Mouse (Mus musculus): ENCODE measurements at regions not wholly inside any gene's neighbourhood (a gene's known extent, or its start where the extent isn't known, plus 50 kb on each side); places are given as distances from the start of the nearest gene placed in this dataset.

GRCm38 (mm10) chr3:50981751-50982150, 242.5 kb upstream of the Noct start:
- no peak overlapping the region for H3K27ac ChIP-seq
- DNase-seq: no peak
- intact Hi-C loops (cut with DNase I): no loop called here
- H3K4me3 ChIP-seq: no peak overlapping the region
- TF ChIP-seq CTCF (IDR thresholded peaks at IDR 0.05): no peak

GRCm38 (mm10) chr3:50982649-50983048, 241.6 kb upstream of the Noct start:
- no peak overlapping the region for H3K27ac ChIP-seq
- no peak for TF ChIP-seq CTCF (IDR thresholded peaks at IDR 0.05)
- intact Hi-C loops (cut with DNase I): no loop called here

DNA sequence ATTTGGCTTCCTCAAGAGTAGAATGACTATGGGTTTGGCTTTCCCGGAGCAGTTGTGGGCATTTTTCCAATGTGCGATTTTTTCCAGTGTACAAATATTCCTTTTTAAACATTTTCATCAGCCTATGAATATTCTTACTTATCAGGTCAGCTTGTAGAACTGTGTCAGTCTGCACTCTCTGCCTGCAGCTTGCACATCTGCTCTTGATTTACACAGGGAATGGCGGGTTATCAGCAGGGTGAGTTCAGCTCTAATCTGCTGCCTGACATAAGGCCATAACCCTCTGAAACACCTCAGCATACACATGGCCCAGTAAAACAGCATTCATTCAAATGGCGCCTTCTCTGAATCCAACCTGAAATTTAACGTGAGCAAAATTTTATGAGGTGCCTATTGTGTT, 241.1 kb upstream of the Noct start:
- no peak for TF ChIP-seq CTCF (IDR thresholded peaks at IDR 0.05)
- Histone ChIP-seq H3K27ac (no peak overlapping the region), H3K4me3 (no peak overlapping the region)
- no peak for DNase-seq
- intact Hi-C loops (cut with DNase I): no loop called here

More at GRCm38 (mm10) chr3:50982649-50983048, 241.6 kb upstream of the Noct start:
- DNase-seq: no peak
- no peak overlapping the region for H3K4me3 ChIP-seq

DNA sequence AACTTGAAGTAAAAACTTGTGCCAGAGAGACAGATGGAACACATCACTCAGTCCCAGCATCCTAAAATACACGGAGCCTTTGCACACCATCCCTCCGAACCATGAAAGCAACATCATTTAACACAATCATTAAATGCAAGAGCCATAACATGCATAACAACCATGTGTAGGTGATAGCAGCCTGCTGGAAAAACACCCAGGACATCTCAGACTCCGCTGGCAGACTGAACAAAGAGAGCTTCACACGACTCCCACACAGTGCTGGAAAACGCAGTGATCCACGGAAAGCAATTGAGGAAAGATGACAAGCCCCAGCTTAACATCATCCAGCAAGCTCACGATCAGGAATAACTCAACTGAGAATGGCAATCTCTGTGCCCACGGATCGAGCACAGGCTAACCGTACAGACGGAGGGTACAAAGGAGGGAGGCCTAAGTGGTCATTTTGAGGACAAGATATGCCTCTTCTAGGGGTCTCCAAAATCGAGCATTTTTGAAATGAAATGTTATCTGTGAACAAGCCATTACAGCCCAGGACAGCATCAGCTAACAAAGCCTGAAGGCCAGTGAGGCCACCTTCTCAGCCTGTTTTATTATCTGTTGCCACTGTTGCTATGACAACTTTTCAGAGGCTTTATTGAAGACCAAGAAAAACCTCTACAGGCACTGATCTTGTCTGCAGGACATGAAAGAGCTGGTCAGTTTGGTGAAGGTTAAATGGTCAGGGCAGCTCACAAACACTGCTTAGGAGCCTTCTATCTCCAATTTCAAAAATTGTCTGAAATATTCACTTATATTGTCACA, 240.1 kb upstream of the Noct start:
- DNase-seq: no peak
- intact Hi-C loops (cut with DNase I): no loop called here
- H3K27ac ChIP-seq: no peak overlapping the region
- no peak for TF ChIP-seq CTCF (IDR thresholded peaks at IDR 0.05)
- H3K4me3 ChIP-seq: no peak overlapping the region

DNA sequence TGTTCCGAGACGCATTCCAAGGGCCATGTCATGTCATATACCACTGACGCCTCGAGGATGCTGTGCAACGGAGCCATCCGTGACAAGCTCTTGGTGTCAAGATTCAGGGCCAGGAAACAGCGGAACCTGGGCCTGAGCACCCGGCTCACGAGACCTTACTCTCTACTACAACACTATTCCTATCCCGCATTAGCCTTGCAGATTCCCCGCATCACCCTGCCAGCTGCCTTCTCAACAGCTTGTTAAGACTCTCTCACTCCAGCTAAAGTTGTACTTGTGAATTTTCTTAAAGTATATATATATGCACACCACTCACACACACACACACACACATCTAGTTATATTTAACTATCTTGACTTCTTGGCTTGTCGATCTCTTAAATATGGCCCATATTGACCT, 236.4 kb upstream of the Noct start:
- TF ChIP-seq CTCF (IDR thresholded peaks at IDR 0.05): no peak
- intact Hi-C loops (cut with DNase I): no loop called here

GRCm38 (mm10) chr3:50990810-50991209, 233.4 kb upstream of the Noct start:
- Histone ChIP-seq H3K27ac (no peak overlapping the region), H3K4me3 (no peak overlapping the region)
- no peak for DNase-seq
- intact Hi-C loops (cut with DNase I): no loop called here
- TF ChIP-seq CTCF (IDR thresholded peaks at IDR 0.05): no peak

More for the DNA sequence above, 236.4 kb upstream of the Noct start:
- no peak for DNase-seq
- Histone ChIP-seq H3K27ac (no peak overlapping the region), H3K4me3 (no peak overlapping the region)

DNA sequence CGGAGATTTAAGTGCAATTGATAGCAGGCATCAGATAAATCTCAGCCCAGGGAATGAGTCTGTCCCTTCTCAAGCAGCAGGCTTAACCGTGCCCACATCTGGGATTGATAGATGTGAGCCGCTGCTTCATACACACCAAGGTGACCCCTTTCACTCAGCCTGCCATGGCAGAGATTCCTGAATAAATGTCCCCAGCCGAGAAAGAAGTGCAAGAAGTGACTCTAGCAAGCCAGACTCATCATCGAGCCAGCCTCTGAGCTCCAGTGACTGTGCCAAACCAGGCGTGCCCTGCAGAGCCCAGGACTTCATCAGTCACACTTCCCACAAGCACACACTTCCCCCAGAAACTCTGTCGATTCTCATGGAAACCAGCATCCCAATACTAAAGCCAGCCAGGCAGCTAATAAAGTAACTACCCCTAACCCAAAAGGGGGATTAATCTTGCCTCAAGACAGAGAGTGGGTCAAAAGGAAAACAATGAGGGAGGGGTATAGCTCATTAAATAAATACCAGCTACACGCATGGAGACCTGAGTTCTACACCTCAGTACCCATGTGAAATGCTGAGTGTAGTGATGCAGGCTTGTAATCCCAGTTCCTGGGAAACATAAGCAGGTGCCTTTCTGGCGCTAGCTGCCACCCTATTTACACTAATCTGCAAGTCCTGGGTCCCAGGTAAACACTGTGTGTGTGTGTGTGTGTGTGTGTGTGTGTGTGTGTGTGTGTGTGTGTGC, 231.5 kb upstream of the Noct start:
- intact Hi-C loops (cut with DNase I): no loop called here
- H3K27ac ChIP-seq: no peak overlapping the region
- DNase-seq: no peak
- TF ChIP-seq CTCF (IDR thresholded peaks at IDR 0.05): no peak
- no peak overlapping the region for H3K4me3 ChIP-seq

- TF ChIP-seq CTCF (IDR thresholded peaks at IDR 0.05): no peak
- H3K27ac ChIP-seq: no peak overlapping the region
- intact Hi-C loops (cut with DNase I): no loop called here
- no peak for DNase-seq
- no peak overlapping the region for H3K4me3 ChIP-seq
These were observed 224.5 kb upstream of the Noct start for GRCm38 (mm10) chr3:50999745-51000144.

GRCm38 (mm10) chr3:51000938-51001337, 223.3 kb upstream of the Noct start:
- intact Hi-C loops (cut with DNase I): no loop called here
- TF ChIP-seq CTCF (IDR thresholded peaks at IDR 0.05): no peak
- DNase-seq: no peak
- no peak overlapping the region for H3K27ac ChIP-seq
- no peak overlapping the region for H3K4me3 ChIP-seq

DNA sequence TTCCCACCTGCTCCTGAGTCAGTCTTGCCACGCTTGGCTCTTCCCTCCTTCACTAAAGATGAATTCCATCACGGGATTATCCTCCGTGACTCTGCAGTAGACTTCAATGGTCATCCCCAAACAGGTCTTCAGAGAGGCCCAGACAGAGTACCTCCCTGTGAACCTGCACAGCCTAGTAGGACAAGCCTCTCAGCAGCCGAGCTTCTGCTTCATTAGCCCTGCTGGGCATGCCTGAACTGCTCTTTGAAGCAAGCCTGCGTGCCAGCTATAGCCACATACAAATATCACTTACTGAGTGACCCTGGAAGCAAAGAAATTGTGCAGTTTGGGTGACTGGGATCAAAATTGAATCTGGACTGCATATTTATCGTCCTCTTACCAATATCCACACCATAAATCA, 221.6 kb upstream of the Noct start:
- no peak for TF ChIP-seq CTCF (IDR thresholded peaks at IDR 0.05)

DNA sequence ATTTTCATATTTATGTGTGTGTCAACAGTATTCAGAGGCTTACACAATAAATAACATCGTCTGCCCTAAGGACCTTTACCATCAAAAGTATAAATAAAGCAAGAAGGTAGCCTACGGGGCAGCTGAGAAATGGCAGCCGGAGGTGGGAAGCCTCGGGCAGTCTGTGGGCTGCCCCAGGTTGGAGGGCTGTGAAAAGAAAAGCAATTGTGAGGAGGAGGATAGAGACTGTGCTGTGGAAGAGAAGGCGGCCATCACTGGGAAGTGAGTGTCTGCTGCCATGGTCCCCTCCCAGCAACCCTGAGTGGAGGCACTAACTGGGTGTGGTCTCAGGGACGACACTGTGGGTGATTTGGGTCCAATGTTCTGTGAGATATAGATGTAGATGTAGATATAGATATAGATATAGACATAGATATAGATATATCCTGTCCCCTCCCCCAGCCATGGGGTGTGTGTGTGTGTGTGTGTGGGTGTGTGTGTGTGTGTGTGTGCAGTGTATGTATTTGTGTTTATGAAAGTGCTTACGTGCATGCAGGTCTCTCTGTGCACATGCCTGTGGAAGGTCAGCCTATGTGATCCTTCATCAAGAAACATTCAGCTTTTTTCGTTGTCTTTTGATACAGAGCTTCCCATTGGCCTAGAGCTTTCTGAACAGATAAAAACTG, 220.6 kb upstream of the Noct start:
- no peak for DNase-seq
- intact Hi-C loops (cut with DNase I): no loop called here
- no peak overlapping the region for H3K27ac ChIP-seq
- no peak overlapping the region for H3K4me3 ChIP-seq
- TF ChIP-seq CTCF (IDR thresholded peaks at IDR 0.05): no peak

More for the DNA sequence above, 221.6 kb upstream of the Noct start:
- intact Hi-C loops (cut with DNase I): no loop called here
- DNase-seq: no peak
- no peak overlapping the region for H3K4me3 ChIP-seq
- H3K27ac ChIP-seq: no peak overlapping the region

DNA sequence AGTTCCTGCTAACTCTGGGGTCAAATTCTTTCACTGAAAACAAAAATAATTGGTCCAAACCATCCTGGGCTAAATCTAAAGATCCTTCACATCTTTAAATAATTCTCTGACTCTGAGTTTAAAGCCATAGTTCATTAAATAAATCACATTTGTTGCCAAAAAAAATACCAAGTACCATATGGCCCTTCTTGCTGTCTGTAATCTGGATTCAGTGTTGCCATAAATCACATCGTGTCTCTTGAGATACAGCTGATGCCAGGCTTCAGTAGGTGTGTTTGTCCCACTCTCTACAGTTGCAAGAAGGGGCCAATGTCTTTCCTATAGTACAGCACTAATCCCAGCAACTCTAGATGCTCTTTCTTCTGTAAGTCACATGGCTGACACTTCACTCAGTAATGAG, 220.0 kb upstream of the Noct start:
- no peak for TF ChIP-seq CTCF (IDR thresholded peaks at IDR 0.05)
- intact Hi-C loops (cut with DNase I): no loop called here
- DNase-seq: no peak

DNA sequence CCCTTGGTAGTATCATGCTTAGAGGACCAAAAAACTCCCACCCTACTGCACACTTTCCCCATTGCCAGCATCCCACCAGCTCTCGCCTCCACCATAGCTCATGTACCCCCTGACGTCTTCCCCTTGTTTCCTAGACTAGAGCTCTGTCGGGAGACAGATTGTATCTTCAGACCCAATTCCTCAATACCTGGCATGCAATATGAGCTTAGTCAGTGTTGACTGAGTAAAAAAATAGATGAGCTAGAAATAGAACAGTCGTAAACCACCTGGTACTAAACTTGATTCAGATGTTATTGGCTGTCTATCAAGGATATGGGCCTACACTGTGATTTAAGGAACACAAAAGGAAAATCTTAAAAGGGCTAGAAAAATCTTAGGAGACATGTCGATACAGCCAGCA, 215.1 kb upstream of the Noct start:
- TF ChIP-seq CTCF (IDR thresholded peaks at IDR 0.05): no peak
- H3K27ac ChIP-seq: 0 out of 2 replicates have a peak overlapping the region, but pooled peaks have one; percentile 8
- H3K4me3 ChIP-seq: no peak overlapping the region
- no peak for DNase-seq
- intact Hi-C loops (cut with DNase I): no loop called here

More for the DNA sequence above, 220.0 kb upstream of the Noct start:
- Histone ChIP-seq H3K27ac (no peak overlapping the region), H3K4me3 (no peak overlapping the region)
